Mouse (Mus musculus) lung, embryonic 16.5 days (tissue): ENCODE measurements around the gene Foxb2. TPM values are rescaled to one million over a fixed set of nuclear protein-coding genes. Genes with fewer than 3 reads are reported as not detected.

Source experiments
- ATAC-seq: fragments of 200-750 bp; cut with Nextera tagmentation; 2 replicates; pipeline ENCODE4 v1.8.0; 2017; ENCODE audit warnings: low read depth, mild to moderate bottlenecking, moderate library complexity
- H3K27ac ChIP-seq: fragments of 300-500 bp; sonication (generic); 2 replicates; pipeline ENCODE4 v1.5.1; 2014; ENCODE audit warnings: mild to moderate bottlenecking, control low read depth, low read length
- H3K27me3 ChIP-seq: fragments of 300-500 bp; sonication (generic); 2 replicates; pipeline ENCODE4 v1.6.1; 2014; ENCODE audit warnings: low read depth, low read length, mixed read lengths; ENCODE audit not compliant: control insufficient read depth, insufficient read depth
- H3K36me3 ChIP-seq: fragments of 300-500 bp; sonication (generic); 2 replicates; pipeline ENCODE4 v1.6.1; 2014; ENCODE audit warnings: low read length; ENCODE audit not compliant: control insufficient read depth, insufficient read depth
- H3K4me1 ChIP-seq: fragments of 300-500 bp; sonication (generic); replicated peaks from 2 replicates; pipeline ENCODE4 v1.6.1; 2014; ENCODE audit warnings: low read length, mixed read lengths; ENCODE audit not compliant: control insufficient read depth, insufficient read depth
- H3K4me2 ChIP-seq: fragments of 300-500 bp; sonication (generic); 2 replicates; pipeline ENCODE4 v1.6.1; 2014; ENCODE audit warnings: low read depth, low read length, control low read depth
- H3K4me3 ChIP-seq: fragments of 300-500 bp; sonication (generic); 2 replicates; pipeline ENCODE4 v1.5.1; 2014; ENCODE audit warnings: mild to moderate bottlenecking, low read length, control low read depth
- H3K9ac ChIP-seq: fragments of 300-500 bp; sonication (generic); 2 replicates; pipeline ENCODE4 v1.6.1; 2014; ENCODE audit warnings: low read length, control low read depth
- H3K9me3 ChIP-seq: fragments of 300-500 bp; sonication (generic); 2 replicates; pipeline ENCODE4 v1.6.1; 2016; ENCODE audit warnings: low read length; ENCODE audit not compliant: control insufficient read depth
- WGBS: fragments of 180-500 bp; shearing (Covaris S2); extraction: QIAGEN DNeasy Blood & Tissue Kit; methylation state at CpG from one replicate; pipeline ENCODE4 v1.1.7; 2014; 5-methylcytosine and 5-hydroxymethylcytosine counted together
- polyA plus RNA-seq: library from polyadenylated mRNA; unstranded; fragments of >200 nt; fragmentation: Nextera tagmentation; extraction: Ambion mirVana; gene quantifications from 2 replicates; pipeline ENCODE4 v1.2.1, GENCODE M21; 2015

Foxb2 gene
- polyA plus RNA-seq, 1 experiment from 2014 or later = not detected

DNA sequence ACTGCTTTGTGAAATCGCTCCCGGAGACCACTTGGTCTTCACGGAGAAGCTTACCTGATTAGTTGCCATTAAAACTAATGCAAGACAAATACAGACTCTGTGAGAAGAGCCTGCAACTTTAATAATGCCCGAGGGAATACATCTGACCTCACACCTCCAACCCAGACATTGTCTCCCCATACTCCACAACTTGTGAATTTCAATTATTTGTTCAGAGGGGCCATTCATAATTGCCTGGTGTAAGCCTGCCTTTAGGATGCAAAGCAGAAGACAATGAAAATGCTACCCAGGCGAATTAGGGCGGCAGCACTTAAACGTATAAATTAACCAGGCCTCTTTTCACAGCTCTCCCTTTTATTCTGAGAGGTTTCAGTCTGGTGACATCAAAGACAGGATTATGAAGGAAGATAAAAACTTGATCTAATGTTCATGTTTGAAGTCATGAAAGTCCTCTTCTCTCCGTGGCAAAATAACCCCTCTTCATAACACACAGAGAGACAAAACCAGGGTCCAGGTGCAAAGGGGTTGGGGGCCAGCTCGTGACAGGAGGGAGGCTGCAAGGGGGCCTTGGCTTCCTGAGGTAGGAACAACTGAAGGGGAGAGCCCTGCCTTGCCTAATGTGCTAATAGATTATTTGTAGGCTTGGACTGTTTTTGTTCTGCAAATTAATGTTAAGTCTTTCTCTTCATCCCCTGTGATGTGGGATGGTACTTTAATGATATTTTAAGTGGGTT is 31.9 kb downstream of the Foxb2 start:
- WGBS = 43% methylated on average over 9 of the region's 9 CpGs
- no peak for ATAC-seq
- H3K4me3 ChIP-seq = no peak overlapping the region

DNA sequence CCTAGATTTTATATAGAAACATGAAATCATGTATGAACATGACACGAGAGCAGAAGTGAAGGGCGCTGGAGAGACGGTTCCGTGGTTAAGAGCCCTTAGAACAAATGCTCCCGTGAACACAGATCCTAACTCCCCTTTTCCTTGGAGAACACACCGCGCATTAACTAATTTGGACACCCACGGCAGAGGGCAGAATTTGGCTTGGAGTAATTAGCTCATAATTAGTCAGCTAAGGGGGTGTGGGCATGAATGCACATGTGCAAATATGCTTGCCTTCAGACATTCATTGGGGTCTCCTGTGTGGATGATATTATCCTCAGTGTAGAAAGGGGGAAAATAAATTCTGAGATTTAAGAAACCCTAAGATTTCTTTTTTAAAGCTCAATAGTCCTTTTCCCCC is 32.6 kb downstream of the Foxb2 start:
- no peak overlapping the region for H3K9ac ChIP-seq
- no peaks in the 10 kb centered on the region for H3K27me3 ChIP-seq
- H3K4me1 ChIP-seq = no peaks in the 10 kb centered on the region
- 86% methylated on average over 8 of the region's 8 CpGs for WGBS
- no peak overlapping the region for H3K4me2 ChIP-seq
- H3K27ac ChIP-seq = no peak overlapping the region
- no peak for ATAC-seq
- no peak overlapping the region for H3K4me3 ChIP-seq
- H3K36me3 ChIP-seq = no peaks in the 10 kb centered on the region
- H3K9me3 ChIP-seq = no peaks in the 10 kb centered on the region

More for the DNA sequence above, 31.9 kb downstream of the Foxb2 start:
- Histone ChIP-seq H3K27me3 (no peaks in the 10 kb centered on the region), H3K4me1 (no peaks in the 10 kb centered on the region), H3K27ac (no peak overlapping the region), H3K4me2 (no peak overlapping the region), H3K36me3 (no peaks in the 10 kb centered on the region), H3K9me3 (no peaks in the 10 kb centered on the region), H3K9ac (no peak overlapping the region)

DNA sequence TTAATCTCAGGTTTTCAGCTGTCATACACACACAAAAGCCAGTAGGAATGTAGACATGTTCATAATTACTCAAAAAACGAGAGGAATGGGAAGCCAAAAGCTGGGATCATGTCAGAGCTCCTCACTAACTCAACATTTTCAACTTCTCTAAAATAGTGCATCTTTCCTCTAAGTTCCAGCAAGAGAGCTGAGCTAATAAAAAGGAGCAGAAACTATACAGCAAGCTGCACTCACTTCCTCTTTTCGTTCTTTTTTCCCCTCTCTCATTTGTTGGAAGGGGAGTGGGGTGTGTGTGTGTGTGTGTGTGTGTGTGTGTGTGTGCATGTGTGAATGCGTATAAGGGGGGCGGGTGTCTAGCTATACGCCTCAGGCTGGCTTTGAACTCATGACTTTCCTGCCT is 45.9 kb downstream of the Foxb2 start:
- Histone ChIP-seq H3K4me3 (no peak overlapping the region), H3K27ac (no peak overlapping the region), H3K4me1 (no peaks in the 10 kb centered on the region), H3K4me2 (no peak overlapping the region), H3K9ac (no peak overlapping the region), H3K36me3 (no peaks in the 10 kb centered on the region), H3K27me3 (no peaks in the 10 kb centered on the region), H3K9me3 (no peaks in the 10 kb centered on the region)
- WGBS = 67% methylated on average over 5 of the region's 5 CpGs
- ATAC-seq = no peak

DNA sequence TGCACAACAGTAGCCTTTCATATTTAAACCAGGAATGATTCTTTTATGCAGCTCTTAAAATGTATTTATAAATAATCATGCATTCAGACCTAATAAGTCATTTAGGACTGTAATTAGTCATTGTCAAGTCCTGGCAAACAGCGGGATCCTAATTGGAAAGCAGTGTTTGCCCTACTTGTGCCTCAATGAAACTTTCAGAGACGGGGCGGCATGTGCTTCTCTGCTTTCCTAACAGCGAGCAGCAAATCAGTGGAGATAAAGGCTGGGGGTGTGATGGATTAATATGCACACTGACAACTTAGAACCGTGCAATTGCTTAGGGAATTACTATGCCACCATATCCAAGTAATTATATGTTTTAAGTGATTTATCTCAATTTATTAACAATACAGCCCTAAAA is 48.4 kb downstream of the Foxb2 start:
- no peak overlapping the region for H3K27ac ChIP-seq
- no peaks in the 10 kb centered on the region for H3K4me1 ChIP-seq
- WGBS = 34% methylated on average over 5 of the region's 5 CpGs
- no peak overlapping the region for H3K9ac ChIP-seq
- ATAC-seq = no peak
- 0 out of 2 replicates have a peak, but pooled peaks cover 2% of the 10 kb centered on the region for H3K9me3 ChIP-seq
- H3K4me3 ChIP-seq = no peak overlapping the region
- no peak overlapping the region for H3K4me2 ChIP-seq
- H3K27me3 ChIP-seq = no peaks in the 10 kb centered on the region
- no peaks in the 10 kb centered on the region for H3K36me3 ChIP-seq

Other genes with a start within 250 kb of the Foxb2 start
- gene Vps13a, start 92.9 kb downstream of the Foxb2 start, polyA plus RNA-seq = 10.2 and 11.6 TPM in 2 replicates
- gene Prune2, start 82.3 kb upstream of the Foxb2 start, polyA plus RNA-seq = 1.1 and 1.5 TPM in 2 replicates